Mouse (Mus musculus) fat pad, adult 2 months (tissue): ENCODE data around the gene Gpr137.
"Not testable (repeated sequence)": the region's sequence is repeated elsewhere in the genome, so short reads cannot be mapped to it uniquely, and the experiment has no call there.

Source experiments
- DNase-seq: peaks from one replicate; pipeline ENCODE4 v3.0.0-alpha.2; 2011; ENCODE audit warnings: low read depth, low spot score; ENCODE audit errors: extremely low read depth

Gene Gpr137

GRCm38 (mm10) chr19:6922901-6923735, 19.2 kb downstream of the Gpr137 start:
- no peak for DNase-seq

DNA sequence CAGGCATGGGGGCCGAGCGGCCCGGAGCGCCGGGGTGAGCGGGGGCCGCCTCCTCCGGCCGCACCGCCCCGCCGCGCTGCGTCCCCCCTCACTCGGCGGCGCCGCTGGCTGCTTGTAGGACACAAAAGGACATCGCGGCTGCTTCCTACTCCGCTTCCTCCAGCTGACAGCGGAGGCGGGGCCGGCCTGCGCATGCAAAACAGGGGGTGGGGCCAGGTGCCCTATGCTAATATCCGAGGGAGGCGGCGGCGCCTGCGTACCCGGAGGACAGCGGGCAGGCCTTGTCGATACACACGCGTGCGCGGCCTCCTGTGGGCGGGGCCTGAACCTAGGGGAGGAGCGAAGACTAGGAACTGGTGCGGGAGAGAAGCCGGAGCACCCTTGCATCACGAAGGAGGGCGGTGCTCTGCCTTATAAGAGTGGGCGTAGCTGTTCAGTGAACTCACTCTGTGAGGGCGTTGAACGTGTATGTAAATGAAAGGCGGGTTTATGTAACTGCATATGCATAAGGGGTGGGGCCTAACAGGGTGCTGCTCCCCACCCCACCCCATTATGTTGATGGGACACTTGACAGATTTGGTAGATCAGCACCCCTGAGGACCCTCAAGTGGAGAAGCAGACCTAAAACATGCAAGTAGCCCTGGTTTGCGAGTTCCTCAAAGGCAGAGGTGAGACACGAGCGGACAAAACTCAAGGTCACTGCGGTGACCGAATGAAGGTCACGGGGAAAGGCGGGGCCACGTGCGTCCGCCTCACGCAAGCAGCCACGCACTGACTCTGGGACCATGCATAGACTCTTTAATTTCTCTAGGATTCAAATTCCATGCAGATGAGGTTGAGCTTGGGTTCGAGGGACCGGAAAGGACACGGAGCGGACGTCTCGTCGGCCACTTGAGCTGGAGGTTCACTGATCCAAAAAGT, 20.4 kb downstream of the Gpr137 start, which contains the start of gene Esrra:
Gene Esrra (minus strand): TSS at position 167 of the 921 bp plus-strand sequence.
- peak; percentile 98 for DNase-seq

DNA sequence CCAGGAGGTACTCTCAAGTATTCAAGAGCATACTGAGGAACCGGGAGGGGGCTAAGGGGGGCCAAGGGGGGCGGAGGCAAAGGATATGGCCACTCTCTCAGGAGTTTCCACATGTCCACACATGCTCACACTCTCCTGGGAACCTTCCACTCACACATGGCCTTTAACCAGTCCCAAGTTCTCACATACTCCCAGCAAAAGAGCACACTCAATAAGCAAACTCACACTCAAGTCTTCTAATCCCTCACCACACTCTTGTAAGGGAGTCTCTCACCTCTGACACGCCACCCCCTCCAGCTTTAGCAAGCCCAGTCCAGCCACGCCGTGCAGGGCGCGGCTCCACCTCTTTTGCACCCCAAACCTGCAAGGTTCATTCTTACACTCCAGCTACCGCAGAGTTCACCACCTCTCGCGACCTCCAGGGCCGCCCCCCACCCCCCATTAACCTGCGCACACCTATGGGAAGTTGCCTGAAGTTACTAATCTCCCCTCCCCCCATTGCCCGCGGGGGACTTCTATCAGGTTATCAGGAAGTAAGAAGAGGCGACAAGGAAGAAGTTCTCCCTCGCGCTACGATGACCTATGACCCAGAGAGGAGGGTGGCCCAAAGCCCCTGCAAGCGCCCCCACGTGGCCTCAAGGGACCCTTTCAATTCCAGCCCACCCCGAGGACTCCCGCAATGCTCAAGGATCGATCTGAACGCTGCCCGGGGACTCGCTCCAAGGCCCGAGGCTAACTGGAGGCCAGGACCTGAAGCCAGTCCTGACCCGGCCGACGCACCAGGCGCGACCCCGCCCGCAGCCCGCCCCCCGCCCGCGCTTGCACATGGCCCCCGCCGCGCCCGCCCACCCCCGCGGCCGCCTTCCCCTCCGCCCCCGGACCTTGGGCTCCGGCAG, 21.3 kb downstream of the Gpr137 start:
- no peak for DNase-seq

DNA sequence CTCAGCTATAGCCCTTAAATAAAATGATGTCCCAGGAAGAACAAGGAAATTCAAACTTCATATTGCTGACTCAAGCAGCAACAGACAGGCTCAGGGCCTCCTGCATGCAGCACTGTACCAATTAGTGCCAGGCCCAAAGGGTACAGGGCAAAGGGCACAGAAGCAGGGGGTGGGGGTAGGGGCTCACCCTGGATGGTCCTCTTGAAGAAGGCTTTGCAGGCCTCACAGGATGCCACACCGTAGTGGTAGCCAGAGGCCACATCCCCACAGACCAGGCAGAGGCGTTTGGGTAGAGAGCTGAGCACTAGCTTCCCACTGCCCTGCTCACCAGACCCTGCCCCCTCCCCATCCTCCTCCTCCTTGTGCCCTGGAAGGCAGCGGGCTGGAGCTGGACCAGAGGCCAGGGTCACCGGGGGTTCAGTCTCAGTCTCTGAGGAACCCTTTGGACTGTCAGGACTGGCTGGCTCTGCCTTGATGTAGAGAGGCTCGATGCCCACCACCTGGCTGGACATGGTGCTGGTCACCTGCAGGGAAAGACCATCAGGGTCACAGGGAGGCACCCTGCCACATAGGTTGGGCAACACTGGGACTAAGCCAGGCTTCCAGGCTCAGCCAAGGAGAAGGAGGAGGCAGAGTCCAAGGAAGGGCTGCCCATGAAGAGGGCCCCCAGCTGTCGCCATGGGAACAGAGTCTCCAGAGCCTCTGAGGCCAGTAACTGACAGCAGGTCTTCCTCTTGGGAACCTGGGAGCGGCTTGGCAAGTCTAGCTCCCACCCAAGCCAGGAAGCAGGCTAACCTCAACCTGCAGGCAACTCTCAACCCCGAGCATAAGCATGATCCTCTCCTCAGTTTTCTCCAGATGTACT, 22.2 kb downstream of the Gpr137 start:
- no peak for DNase-seq

- DNase-seq, result no peak
Observed at GRCm38 (mm10) chr19:6919431-6919830, 22.8 kb downstream of the Gpr137 start.

DNA sequence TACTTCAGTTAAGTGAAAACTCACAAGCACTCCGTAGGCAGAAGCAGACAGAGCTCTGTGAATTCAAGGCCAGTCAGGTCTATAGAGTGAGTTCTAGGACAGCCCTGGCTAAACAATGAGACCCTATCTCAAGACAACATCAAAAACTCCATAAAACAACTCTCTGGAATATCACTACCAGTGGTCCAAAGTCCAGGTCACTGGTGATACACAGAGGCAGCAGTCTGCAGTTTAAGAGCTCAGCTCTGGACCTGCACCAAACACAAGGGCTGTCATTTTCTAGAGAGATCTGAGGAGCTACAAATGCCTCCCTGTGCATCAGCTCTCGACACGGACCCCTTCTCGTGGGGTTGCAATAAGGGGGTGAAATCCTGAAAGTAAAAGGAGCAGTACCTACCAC, 24.0 kb downstream of the Gpr137 start:
- no peak for DNase-seq

DNA sequence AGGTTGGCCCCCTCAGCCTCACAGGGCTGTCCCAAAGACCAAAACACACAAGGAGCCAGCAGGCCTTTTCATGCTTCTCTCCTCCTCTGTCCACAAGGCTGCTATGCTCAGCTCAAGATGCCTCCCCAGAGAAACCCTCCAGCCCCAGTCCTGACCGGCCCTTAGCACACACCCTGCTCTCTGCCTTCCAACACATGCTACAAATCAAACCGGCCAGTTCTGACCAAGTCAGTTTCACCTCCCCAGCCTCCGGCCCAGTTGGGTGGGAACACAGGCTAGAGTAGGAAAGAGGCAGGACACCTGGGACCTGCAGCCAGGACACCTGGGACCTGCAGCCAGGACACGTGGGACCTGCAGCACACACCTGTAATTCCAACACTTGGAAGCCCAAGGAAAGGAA, 25.8 kb downstream of the Gpr137 start:
- no peak for DNase-seq

- no peak for DNase-seq
Observed at GRCm38 (mm10) chr19:6915276-6915675, 27.0 kb downstream of the Gpr137 start.

GRCm38 (mm10) chr19:6914540-6914939, 27.7 kb downstream of the Gpr137 start:
- no peak for DNase-seq

- DNase-seq, result no peak
Observed at GRCm38 (mm10) chr19:6913991-6914390, 28.3 kb downstream of the Gpr137 start.

DNA sequence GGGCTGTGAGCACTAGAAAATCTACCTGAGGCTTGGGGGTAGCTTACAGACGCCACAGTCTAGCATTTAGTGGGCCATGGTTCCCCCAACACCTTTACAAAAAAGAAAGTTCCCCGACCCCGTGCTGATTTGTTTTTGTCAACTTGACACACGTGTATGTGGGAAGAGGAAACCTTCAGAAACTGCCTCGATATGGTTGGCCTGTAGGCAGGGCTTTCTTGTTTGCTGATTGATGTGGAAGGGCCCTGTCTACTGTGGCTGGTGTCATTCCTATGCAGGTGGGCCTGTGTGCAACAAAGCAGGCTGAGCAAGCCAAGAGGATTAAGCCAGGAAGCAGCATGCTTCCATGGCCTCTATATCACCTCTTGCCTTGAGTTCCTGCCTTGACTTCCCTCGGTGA, 29.2 kb downstream of the Gpr137 start:
- no peak for DNase-seq

DNA sequence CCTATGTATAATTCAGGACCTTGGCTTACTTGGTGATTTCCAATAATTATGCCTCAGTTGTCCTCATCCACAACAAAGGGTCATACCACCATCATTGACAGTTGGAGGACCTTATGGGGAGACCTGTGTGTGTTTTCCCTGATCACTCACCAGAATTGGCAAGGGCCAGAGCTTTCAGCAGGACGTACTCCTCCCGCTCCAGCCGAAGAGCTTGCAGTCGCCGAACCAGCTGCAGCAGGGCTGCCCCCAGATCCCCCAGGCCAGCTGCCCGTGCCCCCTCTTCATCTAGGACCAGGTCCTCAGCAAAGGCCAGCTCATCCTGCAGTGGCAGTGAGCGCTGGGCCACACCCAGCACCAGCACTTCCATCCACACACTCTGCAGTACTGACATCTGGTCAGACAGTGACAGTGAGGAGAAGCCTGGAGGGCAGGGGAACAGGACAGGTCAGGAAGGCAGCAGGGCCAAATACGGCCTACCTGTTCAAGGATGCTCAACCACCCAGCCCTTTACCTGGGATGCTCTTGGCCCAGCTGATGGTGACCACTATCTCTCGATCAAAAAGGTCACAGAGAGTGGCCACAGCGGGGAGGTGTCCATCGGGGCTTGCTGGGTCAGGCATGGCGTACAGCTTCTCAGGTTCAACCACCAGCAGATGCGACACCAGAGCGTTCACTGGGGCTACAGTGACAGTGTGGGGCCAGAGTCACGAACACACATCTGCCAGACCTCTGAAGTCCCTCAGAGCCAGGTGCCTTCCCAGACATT, 29.9 kb downstream of the Gpr137 start:
- no peak for DNase-seq

- no peak for DNase-seq
Observed at GRCm38 (mm10) chr19:6911101-6912074, 30.9 kb downstream of the Gpr137 start.

GRCm38 (mm10) chr19:6910306-6910705, 32.0 kb downstream of the Gpr137 start:
- not testable (repeated sequence) for DNase-seq

DNA sequence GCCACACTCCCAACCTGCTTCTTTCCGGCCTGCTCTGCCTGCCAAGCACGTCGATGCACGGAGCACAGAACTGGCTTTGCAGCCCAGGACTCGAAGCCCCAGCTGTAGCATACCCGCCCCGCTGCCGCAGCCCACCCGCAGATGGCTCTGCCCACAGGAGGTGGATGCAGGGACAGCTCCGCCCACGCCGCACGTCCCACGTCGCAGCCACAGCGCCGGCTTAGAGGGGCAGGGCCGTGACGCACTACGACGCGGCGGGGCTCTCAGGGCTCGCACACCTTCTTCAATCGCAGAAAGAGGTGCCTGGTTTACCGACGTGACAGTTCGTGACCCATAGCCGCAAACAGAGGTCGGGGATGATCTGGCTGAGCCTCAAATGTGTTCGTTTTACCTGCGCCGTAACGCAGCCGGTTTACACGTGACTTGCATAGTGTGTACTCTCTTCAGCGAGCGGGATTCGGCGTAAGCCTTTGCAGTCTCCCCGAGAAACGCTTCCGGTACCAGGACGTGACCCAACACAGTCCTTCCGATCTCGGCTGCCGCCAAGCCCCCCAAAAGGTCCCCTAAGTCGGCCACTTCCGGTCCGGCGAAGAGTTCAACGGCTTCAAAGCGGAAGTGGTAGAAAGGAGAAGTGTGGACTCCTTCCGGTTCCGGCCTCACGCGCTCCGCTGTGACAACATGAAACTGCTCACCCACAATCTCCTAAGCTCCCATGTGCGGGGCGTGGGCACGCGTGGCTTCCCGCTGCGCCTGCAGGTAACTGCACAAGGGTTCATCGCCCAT, 32.6 kb downstream of the Gpr137 start, which contains the start of the genes Trmt112 and Prdx5:
Gene Trmt112 (plus strand): TSS at position 192 of the 783 bp plus-strand sequence.
Gene Prdx5 (minus strand): TSS at position 600 of the 783 bp plus-strand sequence.
- DNase-seq, result no peak

GRCm38 (mm10) chr19:6909021-6909420, 33.3 kb downstream of the Gpr137 start:
- DNase-seq, result no peak
